Mouse (Mus musculus) macrophage (primary cell): ENCODE results near the gene Polr2a. TPM values are rescaled to one million over a fixed set of nuclear protein-coding genes. Genes with fewer than 3 reads are reported as not detected.

Source experiments
- H3K27ac ChIP-seq: fragments of 350-480 bp; formaldehyde crosslinking; 2 replicates; pipeline ENCODE4 v1.9.0; 2021
- H3K36me3 ChIP-seq: fragments of 350-480 bp; formaldehyde crosslinking; 2 replicates; pipeline ENCODE4 v1.9.0; 2021; ENCODE audit errors: inconsistent target
- H3K4me3 ChIP-seq: fragments of 350-480 bp; formaldehyde crosslinking; 2 replicates; pipeline ENCODE4 v1.9.0; 2021; ENCODE audit errors: inconsistent target
- H3K79me2 ChIP-seq: fragments of 350-480 bp; formaldehyde crosslinking; 2 replicates; pipeline ENCODE4 v1.9.0; 2021; ENCODE audit errors: inconsistent target
- WGBS: methylation state at CpG from one replicate; pipeline ENCODE4 v1.1.7; 2026; ENCODE audit warnings: inconsistent platforms; ENCODE audit not compliant: missing documents; 5-methylcytosine and 5-hydroxymethylcytosine counted together
- polyA plus RNA-seq: library from polyadenylated mRNA; stranded (reverse); fragments of 250-400 nt; gene quantifications from 3 replicates; pipeline ENCODE4 v1.2.4, GENCODE M21; 2018; ENCODE audit warnings: inconsistent platforms

Polr2a gene
- polyA plus RNA-seq, 1 experiment from 2014 or later: 133 TPM

- peaks cover 46% of the 10 kb centered on the region for H3K79me2 ChIP-seq
- no peaks in the 10 kb centered on the region for H3K36me3 ChIP-seq
- WGBS: 92% methylated on average over 4 of the region's 4 CpGs
- H3K27ac ChIP-seq: no peak overlapping the region
- H3K4me3 ChIP-seq: no peak overlapping the region
Measured at GRCm38 (mm10) chr11:69767625-69767909, 9.1 kb upstream of the Polr2a start.

- Histone ChIP-seq H3K36me3 (no peaks in the 10 kb centered on the region), H3K4me3 (peak overlapping the region; percentile 53), H3K79me2 (peaks cover 46% of the 10 kb centered on the region), H3K27ac (no peak overlapping the region)
- WGBS: 91% methylated on average over 13 of the region's 13 CpGs
Measured at GRCm38 (mm10) chr11:69766872-69767624, 8.6 kb upstream of the Polr2a start.

- WGBS: 1% methylated on average over 36 of the region's 37 CpGs
- Histone ChIP-seq H3K4me3 (peak overlapping the region; percentile 53), H3K79me2 (peaks cover 46% of the 10 kb centered on the region), H3K36me3 (no peaks in the 10 kb centered on the region), H3K27ac (no peak overlapping the region)
Measured at GRCm38 (mm10) chr11:69766126-69766609, 7.7 kb upstream of the Polr2a start.

GRCm38 (mm10) chr11:69765221-69766125 is 7.0 kb upstream of the Polr2a start, which contains the start of gene Zbtb4:
Gene Zbtb4 (plus strand): TSS chr11:69765912.
- no peaks in the 10 kb centered on the region for H3K36me3 ChIP-seq
- peak within 1 kb of the TSS; percentile 53 for H3K4me3 ChIP-seq
- H3K79me2 ChIP-seq: peaks cover 40% of the 10 kb centered on the region
- H3K27ac ChIP-seq: no peak within 1 kb of the TSS
- 27% methylated on average over 16 of the region's 55 CpGs for WGBS

- peaks cover 22% of the 10 kb centered on the region for H3K79me2 ChIP-seq
- H3K36me3 ChIP-seq: no peaks in the 10 kb centered on the region
- no peak overlapping the region for H3K4me3 ChIP-seq
- no peak overlapping the region for H3K27ac ChIP-seq
- 90% methylated on average over 7 of the region's 7 CpGs for WGBS
Measured at GRCm38 (mm10) chr11:69763551-69763950, 5.1 kb upstream of the Polr2a start.

- H3K36me3 ChIP-seq: no peaks in the 10 kb centered on the region
- WGBS: 67% methylated on average over 1 of the region's 1 CpGs
- no peak within 1 kb of the TSS for H3K27ac ChIP-seq
- H3K4me3 ChIP-seq: no peak within 1 kb of the TSS
- peaks cover 15% of the 10 kb centered on the region for H3K79me2 ChIP-seq
Measured at GRCm38 (mm10) chr11:69761868-69762267, 3.4 kb upstream of the Polr2a start, which contains the start of gene Slc35g3. Gene Slc35g3 (minus strand): TSS chr11:69761968.

- 100% methylated on average over 6 of the region's 7 CpGs for WGBS
- Histone ChIP-seq H3K36me3 (no peaks in the 10 kb centered on the region), H3K4me3 (no peak overlapping the region), H3K79me2 (peaks cover 20% of the 10 kb centered on the region), H3K27ac (no peak overlapping the region)
Measured at GRCm38 (mm10) chr11:69760901-69761200, 2.4 kb upstream of the Polr2a start.

- Histone ChIP-seq H3K27ac (no peak overlapping the region), H3K4me3 (no peak overlapping the region), H3K79me2 (peaks cover 25% of the 10 kb centered on the region), H3K36me3 (no peaks in the 10 kb centered on the region)
- 73% methylated on average over 10 of the region's 14 CpGs for WGBS
Measured at GRCm38 (mm10) chr11:69760160-69760900, 1.9 kb upstream of the Polr2a start.

GRCm38 (mm10) chr11:69758971-69759721 is 709 bp upstream of the Polr2a start:
- 2% methylated on average over 37 of the region's 37 CpGs for WGBS
- Histone ChIP-seq H3K79me2 (peaks cover 37% of the 10 kb centered on the region), H3K27ac (peak overlapping the region; percentile 95), H3K36me3 (no peaks in the 10 kb centered on the region), H3K4me3 (peak overlapping the region; percentile 53)

GRCm38 (mm10) chr11:69758090-69758456 is 364 bp downstream of the Polr2a start:
- under 1% methylated on average over 17 of the region's 26 CpGs for WGBS
- Histone ChIP-seq H3K27ac (peak overlapping the region; percentile 95), H3K36me3 (no peaks in the 10 kb centered on the region), H3K79me2 (peaks cover 48% of the 10 kb centered on the region), H3K4me3 (peak overlapping the region; percentile 53)

- H3K27ac ChIP-seq: peak overlapping the region; percentile 95
- peaks cover 54% of the 10 kb centered on the region for H3K79me2 ChIP-seq
- H3K36me3 ChIP-seq: no peaks in the 10 kb centered on the region
- H3K4me3 ChIP-seq: peak overlapping the region; percentile 53
- WGBS: 42% methylated on average over 9 of the region's 9 CpGs
Measured at GRCm38 (mm10) chr11:69757303-69758089, 941 bp downstream of the Polr2a start.

- WGBS: 27% methylated on average over 3 of the region's 3 CpGs
- Histone ChIP-seq H3K36me3 (no peaks in the 10 kb centered on the region), H3K4me3 (no peak overlapping the region), H3K27ac (0 out of 2 replicates have a peak overlapping the region, but pooled peaks have one; percentile 17), H3K79me2 (peaks cover 82% of the 10 kb centered on the region)
Measured at GRCm38 (mm10) chr11:69754701-69755100, 3.7 kb downstream of the Polr2a start.

GRCm38 (mm10) chr11:69754233-69754632 is 4.2 kb downstream of the Polr2a start:
- Histone ChIP-seq H3K27ac (peak overlapping the region; percentile 17; the same call in 1 of the 2 replicates), H3K4me3 (no peak overlapping the region), H3K79me2 (peaks cover 86% of the 10 kb centered on the region), H3K36me3 (no peaks in the 10 kb centered on the region)
- WGBS: 67% methylated on average over 1 of the region's 5 CpGs
